Mouse (Mus musculus) forebrain, embryonic 14.5 days (tissue): ENCODE results near the gene Zbtb8os. TPM values are rescaled to one million over a fixed set of nuclear protein-coding genes. Genes with fewer than 3 reads are reported as not detected.

Experiments
- ATAC-seq: fragments of 200-750 bp; cut with Nextera tagmentation; 2 replicates; pipeline ENCODE4 v1.8.0; 2017; ENCODE audit warnings: mild to moderate bottlenecking, moderate library complexity
- DNase-seq: peaks from one replicate; pipeline ENCODE4 v3.0.0-alpha.2; 2015; ENCODE audit warnings: low spot score
- H3K27ac ChIP-seq: fragments of 300-500 bp; sonication (generic); 2 replicates; pipeline ENCODE4 v1.5.1; 2014; ENCODE audit warnings: low read depth, mild to moderate bottlenecking, control low read depth, low read length, moderate library complexity
- H3K27me3 ChIP-seq: fragments of 300-500 bp; sonication (generic); replicated peaks from 2 replicates; pipeline ENCODE4 v1.6.1; 2014; ENCODE audit warnings: low read length, control low read depth, mixed read lengths; ENCODE audit not compliant: control insufficient read depth, insufficient read depth
- H3K36me3 ChIP-seq: fragments of 300-500 bp; sonication (generic); 2 replicates; pipeline ENCODE4 v1.6.1; 2014; ENCODE audit warnings: low read length, control low read depth; ENCODE audit not compliant: control insufficient read depth, insufficient read depth
- H3K4me1 ChIP-seq: fragments of 300-500 bp; sonication (generic); 2 replicates; pipeline ENCODE4 v1.6.1; 2014; ENCODE audit warnings: antibody characterized with exemption, low read length, control low read depth; ENCODE audit not compliant: control insufficient read depth, insufficient read depth
- H3K4me2 ChIP-seq: fragments of 300-500 bp; sonication (generic); 2 replicates; pipeline ENCODE4 v1.6.1; 2014; ENCODE audit warnings: mild to moderate bottlenecking, control low read depth, low read length
- H3K4me3 ChIP-seq: fragments of 300-500 bp; sonication (generic); 2 replicates; pipeline ENCODE4 v1.5.1; 2014; ENCODE audit warnings: low read depth, low read length, control low read depth
- H3K9ac ChIP-seq: fragments of 300-500 bp; sonication (generic); 2 replicates; pipeline ENCODE4 v1.6.1; 2014; ENCODE audit warnings: mild to moderate bottlenecking, low read length, control low read depth, moderate library complexity
- H3K9me3 ChIP-seq: fragments of 300-500 bp; sonication (generic); replicated peaks from 2 replicates; pipeline ENCODE4 v1.6.1; 2016; ENCODE audit warnings: low read length, control low read depth, mixed read lengths; ENCODE audit not compliant: control insufficient read depth
- WGBS: fragments of 180-500 bp; shearing (Covaris S2); extraction: QIAGEN DNeasy Blood & Tissue Kit; methylation state at CpG from one replicate; pipeline ENCODE4 v1.1.7; 2014; 5-methylcytosine and 5-hydroxymethylcytosine counted together
- polyA plus RNA-seq: library from polyadenylated mRNA; unstranded; fragments of >200 nt; fragmentation: Nextera tagmentation; extraction: Ambion mirVana; gene quantifications from 2 replicates; pipeline ENCODE4 v1.2.1, GENCODE M21; 2014

Zbtb8os gene
- polyA plus RNA-seq, 1 experiment from 2014 or later, result 37.1 TPM

DNA sequence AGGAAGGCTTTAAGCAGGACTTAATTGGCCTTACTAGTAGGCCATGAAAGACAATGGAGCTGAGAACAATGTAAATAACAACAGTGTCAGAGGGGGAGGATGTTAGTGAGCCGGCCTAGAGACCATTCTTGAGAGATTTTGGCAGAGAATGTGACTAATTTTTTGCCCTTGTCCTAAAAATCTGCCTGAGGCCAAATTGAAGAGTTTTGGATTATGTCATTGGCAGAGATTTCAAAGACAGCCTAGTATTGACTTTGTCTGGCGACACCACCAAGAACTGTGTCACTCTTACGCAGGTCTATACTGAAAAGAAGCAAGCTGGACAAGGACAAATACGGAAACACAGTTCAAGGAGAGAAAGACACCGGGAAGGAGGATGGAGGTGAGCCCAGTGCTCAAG lies 27.3 kb downstream of the Zbtb8os start:
- H3K4me1 ChIP-seq, result no peaks in the 10 kb centered on the region
- 67% methylated on average over 5 of the region's 5 CpGs for WGBS
- no peaks in the 10 kb centered on the region for H3K9me3 ChIP-seq
- H3K4me2 ChIP-seq, result no peak overlapping the region
- H3K27me3 ChIP-seq, result no peaks in the 10 kb centered on the region
- no peak for ATAC-seq
- no peak overlapping the region for H3K9ac ChIP-seq
- peaks cover 19% of the 10 kb centered on the region for H3K36me3 ChIP-seq
- no peak overlapping the region for H3K27ac ChIP-seq
- DNase-seq, result no peak
- H3K4me3 ChIP-seq, result no peak overlapping the region

DNA sequence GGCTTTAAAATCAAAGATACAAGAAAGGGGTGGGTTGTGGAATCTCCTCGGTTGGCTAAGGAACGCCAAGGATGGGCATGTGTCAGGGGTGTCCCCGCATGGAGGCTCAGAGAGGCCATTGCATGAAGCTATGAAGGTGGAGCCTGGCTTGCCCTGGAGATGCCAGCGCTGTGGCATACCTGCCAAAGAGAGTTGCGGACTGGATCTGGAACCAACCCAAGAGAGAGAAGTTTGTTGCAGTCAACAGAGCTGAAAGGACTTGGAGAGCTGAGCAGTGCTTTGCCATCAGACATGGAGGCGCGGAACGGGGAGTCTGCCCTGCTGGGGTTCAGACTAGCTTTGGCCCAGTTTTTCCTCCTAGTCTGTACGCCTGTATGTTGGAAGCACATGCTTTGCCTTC lies 28.0 kb downstream of the Zbtb8os start:
- Histone ChIP-seq H3K4me3 (no peak overlapping the region), H3K9ac (no peak overlapping the region), H3K27ac (no peak overlapping the region), H3K4me1 (no peaks in the 10 kb centered on the region), H3K36me3 (peaks cover 17% of the 10 kb centered on the region), H3K4me2 (no peak overlapping the region), H3K27me3 (no peaks in the 10 kb centered on the region), H3K9me3 (no peaks in the 10 kb centered on the region)
- no peak for DNase-seq
- ATAC-seq, result no peak
- 96% methylated on average over 9 of the region's 9 CpGs for WGBS

DNA sequence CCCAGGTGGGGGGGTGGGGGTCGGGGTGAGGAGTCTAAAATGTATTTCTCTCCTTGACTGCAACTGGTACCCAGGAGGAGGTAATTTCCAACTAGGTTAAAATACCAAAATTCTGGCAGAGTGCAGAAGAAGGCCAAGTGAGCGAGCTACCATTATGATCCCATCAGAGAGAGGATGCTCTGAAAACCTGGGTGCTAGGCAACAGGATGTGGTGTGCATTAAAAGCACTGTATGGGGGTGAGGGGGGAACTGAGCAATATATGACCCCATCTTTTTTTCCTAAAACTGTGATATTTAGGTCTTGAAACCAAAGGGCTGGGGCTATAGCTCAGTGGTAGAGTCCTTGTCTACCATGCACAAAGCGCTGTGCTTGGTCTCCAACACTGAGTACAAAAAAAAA lies 28.9 kb downstream of the Zbtb8os start:
- 78% methylated on average over 3 of the region's 3 CpGs for WGBS
- H3K4me2 ChIP-seq, result no peak overlapping the region

DNA sequence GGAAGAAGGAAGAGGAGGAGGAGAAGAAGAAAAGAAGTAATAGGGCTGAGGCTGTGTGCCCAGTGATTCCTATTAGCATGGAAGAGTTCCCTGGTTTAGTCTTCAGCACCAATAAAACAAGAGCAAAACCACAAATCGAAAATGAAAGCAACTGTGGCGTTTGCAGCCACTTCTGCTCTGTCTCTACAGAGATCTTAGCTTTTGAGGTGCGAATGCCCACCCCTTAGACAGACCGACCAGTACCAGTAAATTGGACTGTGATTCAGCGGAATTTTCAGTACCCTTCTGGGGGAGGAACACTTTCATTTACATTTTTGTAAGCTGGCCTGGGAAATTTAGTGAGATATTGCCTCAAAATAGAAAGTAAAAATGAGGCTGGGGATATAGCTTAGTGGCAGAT lies 29.7 kb downstream of the Zbtb8os start:
- H3K4me3 ChIP-seq, result no peak overlapping the region
- no peak overlapping the region for H3K9ac ChIP-seq
- H3K27me3 ChIP-seq, result no peaks in the 10 kb centered on the region
- WGBS, result 94% methylated on average over 5 of the region's 5 CpGs
- no peaks in the 10 kb centered on the region for H3K9me3 ChIP-seq
- DNase-seq (no peak), ATAC-seq (no peak)
- H3K4me2 ChIP-seq, result no peak overlapping the region
- H3K36me3 ChIP-seq, result peaks cover 5% of the 10 kb centered on the region; the same call in 1 of the 2 replicates
- no peaks in the 10 kb centered on the region for H3K4me1 ChIP-seq
- H3K27ac ChIP-seq, result no peak overlapping the region

More for the DNA sequence above, 28.9 kb downstream of the Zbtb8os start:
- Histone ChIP-seq H3K27me3 (no peaks in the 10 kb centered on the region), H3K4me3 (no peak overlapping the region), H3K36me3 (peaks cover 13% of the 10 kb centered on the region), H3K9ac (no peak overlapping the region), H3K4me1 (no peaks in the 10 kb centered on the region), H3K9me3 (no peaks in the 10 kb centered on the region), H3K27ac (no peak overlapping the region)
- ATAC-seq, result no peak
- DNase-seq, result no peak

DNA sequence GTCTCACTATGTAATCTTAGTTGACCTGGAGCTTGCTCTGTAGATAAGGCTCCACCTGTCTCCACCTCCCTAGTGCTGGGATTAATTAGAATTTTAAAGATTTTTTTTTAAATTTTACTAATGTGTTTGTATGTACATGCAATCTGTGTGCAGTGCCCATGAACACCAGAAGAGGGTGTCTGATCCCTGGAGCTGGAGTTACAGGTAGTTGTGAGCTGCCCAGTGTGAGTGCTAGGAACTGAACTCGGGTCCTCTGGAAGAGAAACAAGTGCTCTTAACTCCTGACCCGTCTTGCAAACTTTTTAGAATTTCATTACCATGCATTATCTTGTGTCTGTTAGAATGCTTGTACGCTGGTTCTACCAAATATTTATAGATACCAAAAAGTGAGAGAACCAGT lies 35.9 kb downstream of the Zbtb8os start:
- ATAC-seq (no peak), DNase-seq (no peak)
- Histone ChIP-seq H3K9me3 (no peaks in the 10 kb centered on the region), H3K4me3 (no peak overlapping the region), H3K27me3 (no peaks in the 10 kb centered on the region), H3K4me2 (no peak overlapping the region), H3K4me1 (no peaks in the 10 kb centered on the region), H3K9ac (no peak overlapping the region), H3K27ac (no peak overlapping the region), H3K36me3 (0 out of 2 replicates have a peak, but pooled peaks cover 5% of the 10 kb centered on the region)
- whole genome bisulfite sequencing, result 90% methylated on average over 3 of the region's 3 CpGs

DNA sequence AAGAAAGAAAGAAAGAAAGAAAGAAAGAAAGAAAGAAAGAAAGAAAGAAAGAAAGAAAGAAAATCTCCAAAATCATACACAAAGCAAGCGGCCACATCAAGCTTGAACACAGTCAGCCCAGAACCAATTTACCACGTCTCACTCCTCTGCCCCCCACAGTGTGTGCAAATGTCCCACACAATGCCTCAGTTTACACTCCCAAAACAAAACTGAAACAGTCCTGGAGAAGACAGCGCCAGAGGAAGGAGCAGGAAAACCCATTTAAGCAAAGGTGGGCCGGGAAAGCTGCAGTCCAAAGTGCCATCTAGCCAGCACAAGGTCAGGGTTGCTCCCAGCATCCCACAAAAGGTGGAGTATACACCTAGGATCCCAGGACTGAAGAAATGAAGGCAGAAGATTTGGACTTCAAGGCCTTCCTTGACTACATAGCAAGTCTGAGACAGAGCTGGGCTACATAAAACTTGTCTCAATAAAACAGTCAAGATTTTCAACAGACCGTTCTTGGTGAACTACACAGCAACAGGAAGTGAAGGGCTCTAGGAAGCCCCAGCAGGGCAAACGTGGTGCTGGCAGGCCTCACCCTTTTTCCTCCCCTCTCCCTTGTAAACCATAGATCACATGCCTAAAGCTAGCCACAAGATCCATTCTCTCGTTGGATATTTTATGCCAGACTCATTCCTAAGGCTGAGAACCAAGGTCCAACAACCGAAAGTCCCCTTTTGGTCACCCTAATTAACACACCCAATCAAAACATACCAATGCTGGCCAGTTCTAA lies 37.9 kb downstream of the Zbtb8os start:
- Histone ChIP-seq H3K36me3 (no peaks in the 10 kb centered on the region), H3K4me2 (no peak overlapping the region), H3K27ac (no peak overlapping the region), H3K27me3 (no peaks in the 10 kb centered on the region), H3K9me3 (no peaks in the 10 kb centered on the region), H3K4me1 (0 out of 2 replicates have a peak, but pooled peaks cover 2% of the 10 kb centered on the region), H3K4me3 (no peak overlapping the region), H3K9ac (no peak overlapping the region)
- 44% methylated on average over 8 of the region's 8 CpGs for WGBS
- no peak for DNase-seq
- ATAC-seq, result no peak

DNA sequence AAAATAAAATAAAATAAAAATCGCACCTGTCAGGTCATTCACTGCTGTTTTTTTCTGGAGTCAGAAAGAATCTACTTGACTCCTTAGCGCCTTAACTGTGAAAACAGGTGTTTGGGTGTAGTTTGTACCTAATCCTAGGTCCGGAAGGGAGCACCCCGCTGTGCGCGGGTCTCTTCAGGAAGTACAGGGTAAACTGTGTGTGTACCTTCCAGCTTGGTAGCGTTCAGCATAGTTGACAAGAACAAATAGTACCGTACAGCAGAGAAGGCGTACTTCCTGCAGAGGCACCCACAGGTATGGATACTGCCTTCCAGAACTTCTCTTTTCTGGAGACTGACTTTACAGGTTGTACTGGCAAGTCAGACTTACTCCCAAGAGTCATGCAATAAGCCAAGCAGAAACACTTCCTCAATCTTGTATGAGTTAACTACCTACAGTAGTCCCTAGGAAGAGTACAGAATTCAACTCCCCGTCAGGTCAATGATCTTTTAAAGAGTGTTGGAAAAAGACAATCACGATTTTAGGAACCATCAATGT lies 38.8 kb downstream of the Zbtb8os start:
- WGBS, result 43% methylated on average over 11 of the region's 11 CpGs

DNA sequence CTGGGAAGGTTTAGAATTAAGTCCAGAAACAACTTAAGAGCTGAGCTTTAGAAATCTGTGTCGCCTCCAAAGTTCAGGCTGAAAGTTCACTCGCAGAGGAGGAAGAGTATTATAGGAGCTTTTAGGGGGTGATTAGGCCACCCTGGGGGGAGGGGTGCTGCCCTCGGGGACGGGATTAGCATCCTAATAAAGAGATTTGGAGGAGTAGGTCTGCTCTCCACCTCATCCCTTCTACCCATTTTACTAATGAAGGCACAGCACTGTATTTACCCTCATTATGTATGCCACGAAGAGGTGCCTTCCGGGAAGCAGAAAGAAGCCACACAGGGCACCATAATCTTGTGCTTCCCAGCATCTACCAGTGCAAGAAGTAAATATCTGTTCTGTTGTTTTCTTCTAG lies 39.5 kb downstream of the Zbtb8os start:
- Histone ChIP-seq H3K27me3 (no peaks in the 10 kb centered on the region), H3K9me3 (no peaks in the 10 kb centered on the region), H3K9ac (no peak overlapping the region), H3K4me1 (0 out of 2 replicates have a peak, but pooled peaks cover 2% of the 10 kb centered on the region), H3K4me2 (no peak overlapping the region), H3K27ac (no peak overlapping the region), H3K4me3 (no peak overlapping the region), H3K36me3 (no peaks in the 10 kb centered on the region)
- WGBS, result 5% methylated on average over 6 of the region's 6 CpGs
- DNase-seq (no peak), ATAC-seq (no peak)

More for the DNA sequence above, 38.8 kb downstream of the Zbtb8os start:
- H3K4me1 ChIP-seq, result 0 out of 2 replicates have a peak, but pooled peaks cover 2% of the 10 kb centered on the region
- no peaks in the 10 kb centered on the region for H3K27me3 ChIP-seq
- H3K4me3 ChIP-seq, result no peak overlapping the region
- no peaks in the 10 kb centered on the region for H3K9me3 ChIP-seq
- no peak for DNase-seq
- no peak for ATAC-seq
- H3K36me3 ChIP-seq, result no peaks in the 10 kb centered on the region
- H3K9ac ChIP-seq, result no peak overlapping the region
- no peak overlapping the region for H3K4me2 ChIP-seq
- H3K27ac ChIP-seq, result no peak overlapping the region

DNA sequence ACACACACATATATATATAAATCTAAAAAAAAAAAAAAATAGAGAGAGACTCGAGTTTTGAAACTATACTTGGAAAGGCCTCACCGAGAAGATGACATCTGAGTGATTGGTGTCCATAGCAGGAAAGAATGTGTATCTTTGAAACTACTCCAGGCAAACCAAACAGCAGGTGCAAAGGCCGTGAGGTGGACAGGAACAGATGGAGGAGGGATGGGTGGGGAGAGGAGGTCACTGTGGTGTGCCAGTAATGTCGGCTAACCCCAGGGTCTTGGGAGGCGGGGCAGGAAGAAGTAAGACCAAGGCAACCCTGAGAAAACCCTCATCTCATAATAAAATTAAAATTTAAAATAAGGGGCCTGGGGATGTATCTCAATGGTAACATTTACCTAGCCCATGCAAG lies 40.3 kb downstream of the Zbtb8os start:
- Histone ChIP-seq H3K4me3 (no peak overlapping the region), H3K9ac (no peak overlapping the region), H3K9me3 (no peaks in the 10 kb centered on the region), H3K27me3 (no peaks in the 10 kb centered on the region), H3K4me1 (0 out of 2 replicates have a peak, but pooled peaks cover 2% of the 10 kb centered on the region), H3K36me3 (no peaks in the 10 kb centered on the region), H3K27ac (no peak overlapping the region), H3K4me2 (no peak overlapping the region)
- DNase-seq (no peak), ATAC-seq (no peak)
- 76% methylated on average over 5 of the region's 5 CpGs for WGBS
